Mouse (Mus musculus) CH12.LX (cell line): ENCODE data around the gene Gm35549. TPM values are rescaled to one million over a fixed set of nuclear protein-coding genes. Genes with fewer than 3 reads are reported as not detected.
A peak's percentile ranks its signal among the peaks of the same experiment; 100 is the strongest.

Experiments
- DNase-seq: peaks from one replicate; pipeline ENCODE4 v3.0.0-alpha.2; 2013; ENCODE audit errors: extremely low read depth
- H3K27ac ChIP-seq: 2 replicates; pipeline ENCODE4 v1.5.1; 2012; ENCODE audit warnings: low read depth, mild to moderate bottlenecking, control low read depth, moderate library complexity; ENCODE audit not compliant: insufficient read depth
- H3K27me3 ChIP-seq: replicated peaks from 2 replicates; pipeline ENCODE3; 2012; ENCODE audit warnings: inconsistent platforms
- H3K36me3 ChIP-seq, 2 experiments: replicated peaks in 1 of 2; 2 replicates each; pipeline versions ENCODE3 to v1.6.1; 2012; ENCODE audit warnings: inconsistent platforms in 1 of 2, low read length in 1 of 2, mild to moderate bottlenecking in 1 of 2, mixed read lengths in 1 of 2, moderate library complexity in 1 of 2; ENCODE audit not compliant: control insufficient read depth in 1 of 2, insufficient read depth in 1 of 2
- H3K4me1 ChIP-seq, 2 experiments: 2 replicates each; pipeline ENCODE4 v1.6.1; 2012; ENCODE audit warnings: inconsistent platforms in 1 of 2, moderate library complexity in 1 of 2; ENCODE audit not compliant: insufficient read depth in 2 of 2, control insufficient read depth in 1 of 2
- H3K4me2 ChIP-seq: 2 replicates; pipeline ENCODE4 v1.6.1; 2012; ENCODE audit warnings: low read depth, mild to moderate bottlenecking, control low read depth; ENCODE audit not compliant: poor library complexity, insufficient read depth, severe bottlenecking
- H3K4me3 ChIP-seq, 3 experiments: fragments of 150-350 bp in 1 of 3; sonication (generic) in 1 of 3; replicated peaks in 1 of 3; 2 replicates each; pipeline versions ENCODE3 to v1.5.1; 2011 to 2012; ENCODE audit warnings: low read depth in 2 of 3, low read length in 2 of 3, mild to moderate bottlenecking in 2 of 3, moderate library complexity in 2 of 3, control low read depth in 1 of 3, improper control_type of control experiment in 1 of 3, inconsistent platforms in 1 of 3, mixed read lengths in 1 of 3; ENCODE audit not compliant: poor library complexity in 1 of 3
- H3K79me2 ChIP-seq: replicated peaks from 2 replicates; pipeline ENCODE4 v1.6.1; 2012; ENCODE audit warnings: mild to moderate bottlenecking, moderate library complexity; ENCODE audit not compliant: control insufficient read depth, poor library complexity, insufficient read depth, severe bottlenecking; ENCODE audit errors: extremely low read depth
- H3K9ac ChIP-seq: 2 replicates; pipeline ENCODE4 v1.6.1; 2012; ENCODE audit warnings: low read depth, mild to moderate bottlenecking, control low read depth, moderate library complexity; ENCODE audit not compliant: insufficient read depth
- H3K9me3 ChIP-seq: replicated peaks from 2 replicates; pipeline ENCODE3; 2012; ENCODE audit warnings: low read length, inconsistent platforms, mixed read lengths
- BHLHE40 ChIP-seq: IDR thresholded peaks from 2 replicates; pipeline ENCODE4 v1.6.1; 2011; ENCODE audit warnings: mild to moderate bottlenecking, low read depth, low read length, improper control_type of control experiment
- CHD1 ChIP-seq: IDR thresholded peaks from 2 replicates; pipeline ENCODE4 v1.6.1; 2012; ENCODE audit warnings: low read depth, low read length, improper control_type of control experiment, inconsistent platforms
- CHD2 ChIP-seq: IDR thresholded peaks from 2 replicates; pipeline ENCODE4 v1.6.1; 2011; ENCODE audit warnings: low read length, improper control_type of control experiment
- CTCF ChIP-seq, 2 experiments: IDR thresholded peaks in 1 of 2; conservative IDR thresholded peaks in 1 of 2; 2 replicates each; pipeline ENCODE4 v1.5.1; 2011 to 2012; ENCODE audit warnings: low read depth in 2 of 2, low read length in 2 of 2, improper control_type of control experiment in 1 of 2, inconsistent platforms in 1 of 2, mild to moderate bottlenecking in 1 of 2, moderate library complexity in 1 of 2
- EP300 ChIP-seq: IDR thresholded peaks from 2 replicates; pipeline ENCODE4 v1.6.1; 2011; ENCODE audit warnings: low read length, improper control_type of control experiment
- ETS1 ChIP-seq: conservative IDR thresholded peaks from 2 replicates; pipeline ENCODE4 v1.6.1; 2012; ENCODE audit warnings: low read depth, mild to moderate bottlenecking, inconsistent platforms, low read length, improper control_type of control experiment, moderate library complexity
- HCFC1 ChIP-seq: IDR thresholded peaks from 2 replicates; pipeline ENCODE4 v1.6.1; 2012; ENCODE audit warnings: low read depth, mild to moderate bottlenecking, inconsistent platforms, low read length, improper control_type of control experiment
- IRF4 ChIP-seq: IDR thresholded peaks from 2 replicates; pipeline ENCODE4 v1.6.1; 2014; ENCODE audit warnings: low read depth, mild to moderate bottlenecking, inconsistent platforms, low read length, improper control_type of control experiment
- JUND ChIP-seq: conservative IDR thresholded peaks from 2 replicates; pipeline ENCODE4 v1.6.1; 2011; ENCODE audit warnings: low read depth, low read length, improper control_type of control experiment
- KAT2A ChIP-seq: IDR thresholded peaks from 2 replicates; pipeline ENCODE4 v1.6.1; 2012; ENCODE audit warnings: low read length, improper control_type of control experiment, inconsistent platforms; ENCODE audit not compliant: insufficient replicate concordance
- MAFK ChIP-seq: IDR thresholded peaks from 2 replicates; pipeline ENCODE4 v1.6.1; 2011; ENCODE audit warnings: low read length, improper control_type of control experiment; ENCODE audit not compliant: insufficient replicate concordance
- MAX ChIP-seq: IDR thresholded peaks from 2 replicates; pipeline ENCODE4 v1.6.1; 2011; ENCODE audit warnings: low read length, improper control_type of control experiment
- MAZ ChIP-seq: IDR thresholded peaks from 2 replicates; pipeline ENCODE4 v1.6.1; 2012; ENCODE audit warnings: low read depth, mild to moderate bottlenecking, inconsistent platforms, low read length, improper control_type of control experiment, moderate library complexity
- MEF2A ChIP-seq: IDR thresholded peaks from 2 replicates; pipeline ENCODE4 v1.6.1; 2014; ENCODE audit warnings: low read depth, mild to moderate bottlenecking, inconsistent platforms, low read length, improper control_type of control experiment, borderline replicate concordance
- MXI1 ChIP-seq: IDR thresholded peaks from 2 replicates; pipeline ENCODE4 v1.6.1; 2011; ENCODE audit warnings: mild to moderate bottlenecking, low read depth, low read length, improper control_type of control experiment
- PAX5 ChIP-seq: IDR thresholded peaks from 2 replicates; pipeline ENCODE4 v1.6.1; 2012; ENCODE audit warnings: low read length, inconsistent platforms, mixed read lengths
- POLR2A ChIP-seq: IDR thresholded peaks from 2 replicates; pipeline ENCODE4 v1.6.1; 2011; ENCODE audit warnings: low read depth, mild to moderate bottlenecking, improper control_type of control experiment, low read length
- POLR2AphosphoS2 ChIP-seq: IDR thresholded peaks from 2 replicates; pipeline ENCODE4 v1.6.1; 2011; ENCODE audit warnings: low read depth, low read length, improper control_type of control experiment
- RAD21 ChIP-seq: IDR thresholded peaks from 2 replicates; pipeline ENCODE4 v1.6.1; 2011; ENCODE audit warnings: low read depth, mild to moderate bottlenecking, low read length, improper control_type of control experiment, moderate library complexity
- RCOR1 ChIP-seq: conservative IDR thresholded peaks from 2 replicates; pipeline ENCODE4 v1.6.1; 2012; ENCODE audit warnings: low read depth, mild to moderate bottlenecking, inconsistent platforms, low read length, improper control_type of control experiment
- SMC3 ChIP-seq: IDR thresholded peaks from 2 replicates; pipeline ENCODE4 v1.6.1; 2011; ENCODE audit warnings: low read depth, low read length, improper control_type of control experiment
- TBP ChIP-seq: conservative IDR thresholded peaks from 2 replicates; pipeline ENCODE4 v1.6.1; 2011; ENCODE audit warnings: low read depth, low read length, improper control_type of control experiment
- TCF12 ChIP-seq: IDR thresholded peaks from 2 replicates; pipeline ENCODE4 v1.6.1; 2014; ENCODE audit warnings: low read depth, mild to moderate bottlenecking, inconsistent platforms, low read length, improper control_type of control experiment
- UBTF ChIP-seq: IDR thresholded peaks from 2 replicates; pipeline ENCODE4 v1.6.1; 2012; ENCODE audit warnings: low read depth, mild to moderate bottlenecking, inconsistent platforms, low read length, improper control_type of control experiment, moderate library complexity
- USF1 ChIP-seq: IDR thresholded peaks from 2 replicates; pipeline ENCODE4 v1.6.1; 2014; ENCODE audit warnings: low read depth, mild to moderate bottlenecking, inconsistent platforms, low read length, improper control_type of control experiment
- USF2 ChIP-seq: conservative IDR thresholded peaks from 2 replicates; pipeline ENCODE4 v1.6.1; 2011; ENCODE audit warnings: low read depth, low read length, improper control_type of control experiment
- ZC3H11A ChIP-seq: IDR thresholded peaks from 2 replicates; pipeline ENCODE4 v1.6.1; 2012; ENCODE audit warnings: low read depth, mild to moderate bottlenecking, inconsistent platforms, low read length, improper control_type of control experiment
- ZKSCAN1 ChIP-seq: IDR thresholded peaks from 2 replicates; pipeline ENCODE4 v1.6.1; 2012; ENCODE audit warnings: low read depth, inconsistent platforms, low read length, improper control_type of control experiment, borderline replicate concordance
- ZNF384 ChIP-seq: IDR thresholded peaks from 2 replicates; pipeline ENCODE4 v1.6.1; 2012; ENCODE audit warnings: low read depth, low read length, improper control_type of control experiment, inconsistent platforms
- dilution Hi-C: fragments of 300-500 bp; cut with MboI; formaldehyde crosslinking; loops from 2 replicates; pipeline ENCODE4 v1.14.3; 2020; ENCODE audit warnings: low sequenced_read_pairs; ENCODE audit not compliant: extremely low pct_unique_long_range_greater_than_20kb, extremely low pct_ligation_motif_present
- in situ Hi-C: fragments of 300-500 bp; cut with MboI; formaldehyde crosslinking; loops from 3 replicates; pipeline ENCODE4 v1.14.3; 2019; ENCODE audit warnings: low sequenced_read_pairs, low pct_ligation_motif_present, low pct_unique_long_range_greater_than_20kb, mixed read lengths
- polyA plus RNA-seq: library from polyadenylated mRNA; unstranded; fragments of >175 nt; gene quantifications from 2 replicates; pipeline ENCODE4 v1.2.1, GENCODE M21; 2012; ENCODE audit warnings: low read depth; ENCODE audit not compliant: insufficient read length
- total RNA-seq, 2 experiments: library from RNA; depleted of rRNA; stranded (reverse); fragments of 300-350 nt in 1 of 2; fragments of >200 nt in 1 of 2; gene quantifications; 2 replicates each; pipeline ENCODE4 v1.2.3; 2012 to 2014

Gm35549 gene
- total RNA-seq (2012; rRNA removed) (0.13 TPM in 1 of 2 replicates, not detected in the other), total RNA-seq (2014; rRNA removed) (not detected in 2 replicates), polyA plus RNA-seq (0.41 TPM in 1 of 2 replicates, not detected in the other)

DNA sequence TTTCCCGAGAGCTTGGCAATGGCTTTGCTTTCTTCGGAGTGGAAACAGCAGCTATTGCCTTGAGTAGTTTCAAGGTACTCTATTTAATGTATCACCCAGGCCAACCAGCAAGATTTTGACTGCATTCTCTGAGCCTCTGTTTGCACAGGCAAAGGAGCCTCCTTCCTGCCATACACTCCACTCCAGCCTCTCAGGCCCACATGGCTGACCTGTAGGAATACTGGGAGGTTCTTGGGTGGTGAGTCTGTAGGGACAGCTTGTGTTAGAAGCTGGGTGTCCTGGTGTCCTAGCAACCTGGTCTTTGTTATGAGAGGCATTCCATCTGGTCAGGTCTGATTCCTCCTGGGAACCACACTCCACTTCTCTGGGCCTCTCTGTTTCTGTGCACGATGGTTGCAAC lies at the start of gene Gm35549:
TSS of gene Gm35549 (minus strand) at position 276 of the 400 bp plus-strand sequence.
- dilution Hi-C loops: no loop called here

DNA sequence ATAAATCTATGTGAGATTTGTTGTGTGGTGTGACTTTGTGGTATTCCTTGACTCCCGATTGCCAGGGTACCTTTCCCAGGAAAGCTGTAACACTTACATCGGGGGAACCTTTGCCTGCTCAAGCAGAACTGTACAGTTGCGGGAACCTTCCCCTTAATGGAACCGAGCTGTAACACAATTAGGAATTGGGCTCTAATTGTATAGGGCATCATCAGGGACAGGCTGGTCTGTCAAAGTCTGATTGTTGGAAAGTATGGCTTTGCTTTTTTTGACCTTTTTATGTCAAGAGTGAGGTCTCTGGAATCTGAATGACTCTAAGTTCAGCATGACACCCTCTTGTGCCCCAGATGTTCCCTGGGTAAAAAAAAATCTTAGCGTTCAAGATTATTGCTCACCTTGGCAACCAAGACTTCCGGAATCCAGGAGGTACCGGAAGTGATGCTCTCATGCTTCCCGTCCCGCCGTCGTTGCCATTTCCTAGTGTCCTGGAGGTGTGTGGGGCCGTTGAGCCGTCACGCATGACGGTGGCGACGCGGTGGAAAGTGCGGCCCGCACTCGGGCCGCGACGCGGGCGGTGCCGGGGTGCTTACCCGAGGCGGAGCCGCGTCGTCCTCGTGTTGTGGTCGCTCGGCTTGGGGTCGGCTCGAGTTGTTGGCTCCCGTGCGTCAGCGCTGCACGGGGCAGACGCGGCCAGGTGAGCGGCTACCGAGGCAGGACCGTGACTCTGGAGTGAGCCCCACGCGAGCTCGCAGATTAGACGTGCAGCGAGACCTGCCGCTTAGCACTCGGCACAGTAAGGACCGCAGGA lies 42.7 kb upstream of the Gm35549 start:
- Histone ChIP-seq H3K4me1 (peaks cover 3 to 15% of the 10 kb centered on the region in 2 experiments; a peak in 3 of 4 replicates), H3K4me2 (peak overlapping the region; percentile 90), H3K9me3 (peaks cover 16% of the 10 kb centered on the region), H3K27me3 (peaks cover 6% of the 10 kb centered on the region), H3K4me3 (peak overlapping the region; percentile 80 to 92 (median 89)), H3K79me2 (no peaks in the 10 kb centered on the region), H3K9ac (peak overlapping the region; percentile 78), H3K27ac (no peak overlapping the region), H3K36me3 (peaks cover 5 to 32% of the 10 kb centered on the region in 2 experiments)
- peak; percentile 88 for DNase-seq
- dilution Hi-C loops: no loop called here
- in situ Hi-C loops: no loop called here
- TF ChIP-seq ETS1 (no peak), MAZ (no peak), ZC3H11A (no peak), SMC3 (no peak), ZKSCAN1 (no peak), POLR2AphosphoS2 (no peak), USF2 (no peak), HCFC1 (peak; percentile 75), CHD2 (no peak), UBTF (no peak), PAX5 (no peak), MAX (no peak), POLR2A (peak; percentile 85), RCOR1 (no peak), CHD1 (no peak), JUND (no peak), KAT2A (no peak), BHLHE40 (peak; percentile 39; the same call in 1 of the 2 replicates), MXI1 (peak; percentile 65; the same call in 1 of the 2 replicates), ZNF384 (peak; percentile 91), USF1 (no peak), IRF4 (no peak; the same call in 1 of the 2 replicates), MEF2A (no peak; the same call in 1 of the 2 replicates), MAFK (no peak), TBP (peak; percentile 42; the same call in 1 of the 2 replicates), TCF12 (peak; percentile 65; the same call in 1 of the 2 replicates), EP300 (no peak), RAD21 (no peak), CTCF (conservative IDR thresholded peaks at IDR 0.05 in 1 of 2, IDR thresholded peaks at IDR 0.05 in 1 of 2; ENCODE audit: low read depth in 2 of 2, low read length in 2 of 2) (no peak)

More for the DNA sequence above, at the start of gene Gm35549:
- in situ Hi-C loops: no loop called here
- H3K36me3 ChIP-seq: peaks cover 0 to 2% of the 10 kb centered on the region in 2 experiments
- no peak within 1 kb of the TSS for H3K27ac ChIP-seq
- no peak within 1 kb of the TSS for H3K4me3 ChIP-seq
- H3K79me2 ChIP-seq: no peaks in the 10 kb centered on the region
- H3K27me3 ChIP-seq: no peaks in the 10 kb centered on the region
- TF ChIP-seq MAZ (no peak), RAD21 (no peak), MXI1 (no peak), ZKSCAN1 (no peak), HCFC1 (no peak), CTCF (conservative IDR thresholded peaks at IDR 0.05 in 1 of 2, IDR thresholded peaks at IDR 0.05 in 1 of 2; ENCODE audit: low read depth in 2 of 2, low read length in 2 of 2) (no peak)
- no peak within 1 kb of the TSS for H3K9ac ChIP-seq
- no peaks in the 10 kb centered on the region for H3K4me1 ChIP-seq
- no peak for DNase-seq
- no peak within 1 kb of the TSS for H3K4me2 ChIP-seq
- H3K9me3 ChIP-seq: no peaks in the 10 kb centered on the region
